Mouse (Mus musculus): ENCODE measurements around the gene Slc7a8. TPM values are rescaled to one million over a fixed set of nuclear protein-coding genes. Genes with fewer than 3 reads are reported as not detected.
"Not testable (repeated sequence)": the region's sequence is repeated elsewhere in the genome, so short reads cannot be mapped to it uniquely, and the experiment has no call there.

Slc7a8 gene
- polyA plus RNA-seq, 1 experiment from 2014 or later = 1.2 TPM

DNA sequence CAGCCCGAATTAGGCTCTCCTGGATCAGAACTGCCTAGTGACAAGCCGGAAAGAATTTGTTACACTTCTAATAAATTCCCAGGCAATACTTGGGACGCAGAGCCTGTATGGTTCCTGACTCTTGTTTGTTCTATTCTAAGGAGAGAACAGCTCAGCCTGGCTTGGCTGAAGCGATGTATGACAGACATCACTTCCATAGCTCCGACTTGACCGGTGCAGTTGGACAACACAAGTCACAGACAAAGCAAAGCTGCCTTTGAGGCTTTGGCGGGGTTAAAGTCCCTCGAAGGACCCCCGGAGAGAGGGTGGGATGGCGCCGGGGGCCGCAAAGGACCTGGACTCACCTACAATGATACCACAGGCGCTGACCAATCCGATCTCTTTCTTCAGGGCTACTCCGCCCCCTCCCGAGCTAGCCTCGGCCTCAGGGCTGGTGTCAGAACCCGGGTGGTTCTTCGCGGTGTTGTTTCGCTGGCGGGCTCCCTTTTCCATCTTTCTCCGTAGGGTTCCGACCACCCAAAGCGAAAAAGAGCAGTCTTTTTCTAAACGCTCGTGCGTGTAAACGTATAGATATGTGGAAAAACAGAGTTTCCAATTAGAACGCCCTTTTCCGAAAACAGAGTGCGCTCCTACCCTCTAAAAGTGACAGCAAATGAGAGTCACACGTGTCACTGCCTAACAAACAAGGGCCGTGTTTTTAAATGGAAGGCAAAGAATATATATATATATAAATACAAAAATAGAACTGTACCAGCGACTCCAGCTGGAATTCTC, 723 bp downstream of the Slc7a8 start:
- no peak for DNase-seq (ENCODE audit: low spot score)

DNA sequence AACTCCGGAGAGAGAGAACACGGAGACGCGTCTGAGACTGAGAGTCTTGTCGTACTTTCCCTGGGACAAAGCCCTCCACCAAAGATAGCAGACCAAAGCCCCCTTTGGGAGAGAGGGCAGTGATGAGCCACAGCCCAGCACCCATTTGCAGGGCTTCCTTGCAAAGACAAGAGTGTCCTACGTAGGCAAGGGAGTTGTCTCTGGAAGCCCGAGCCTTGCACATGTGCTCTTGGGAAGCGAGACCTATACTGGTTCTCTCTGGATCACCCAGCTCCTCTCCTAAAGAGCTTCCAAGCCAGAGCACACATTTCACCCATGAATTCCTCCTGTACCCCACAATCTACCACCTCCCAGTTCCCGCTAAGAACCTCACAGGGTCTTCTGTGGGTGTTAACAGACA, 1.7 kb downstream of the Slc7a8 start:
- no peak for DNase-seq (ENCODE audit: low spot score)

DNA sequence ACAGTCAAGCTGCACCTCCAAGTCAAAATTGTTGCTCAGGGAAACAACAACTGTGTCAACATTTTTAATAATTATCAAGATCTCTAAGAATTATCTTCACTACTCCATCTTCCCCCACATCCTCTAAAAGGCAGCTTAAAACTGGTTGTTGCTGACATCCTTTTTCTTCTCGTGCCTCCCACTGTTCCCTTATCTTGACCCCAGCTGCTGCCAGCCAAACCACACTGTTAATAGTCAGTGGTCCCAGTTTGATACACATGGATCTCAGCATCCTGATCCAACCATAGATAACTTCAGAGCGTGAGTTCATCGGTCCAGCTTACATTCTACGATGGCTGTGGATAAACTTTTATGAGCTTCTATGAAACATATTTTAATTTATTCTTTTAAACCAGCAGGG, 3.9 kb downstream of the Slc7a8 start:
- DNase-seq (ENCODE audit: low spot score) = no peak

DNA sequence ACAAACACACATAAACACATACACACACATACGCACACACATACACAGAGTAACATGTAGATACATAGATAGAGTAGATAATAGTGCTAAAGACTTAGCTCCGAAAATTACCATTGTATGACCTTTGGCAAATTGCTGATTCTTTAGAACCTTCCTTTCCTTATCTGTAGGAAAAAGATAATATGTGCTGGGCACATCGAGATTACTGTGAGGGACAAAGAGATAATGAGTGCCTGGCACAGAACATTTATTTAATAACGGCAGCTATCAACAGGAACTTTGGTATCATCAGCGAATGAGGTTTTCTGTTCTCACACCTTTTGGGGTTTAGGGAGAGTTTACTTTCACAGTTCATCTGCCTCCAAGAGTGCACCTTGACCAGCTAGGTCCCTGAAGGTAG, 5.0 kb downstream of the Slc7a8 start:
- no peak for DNase-seq (ENCODE audit: low spot score)

DNA sequence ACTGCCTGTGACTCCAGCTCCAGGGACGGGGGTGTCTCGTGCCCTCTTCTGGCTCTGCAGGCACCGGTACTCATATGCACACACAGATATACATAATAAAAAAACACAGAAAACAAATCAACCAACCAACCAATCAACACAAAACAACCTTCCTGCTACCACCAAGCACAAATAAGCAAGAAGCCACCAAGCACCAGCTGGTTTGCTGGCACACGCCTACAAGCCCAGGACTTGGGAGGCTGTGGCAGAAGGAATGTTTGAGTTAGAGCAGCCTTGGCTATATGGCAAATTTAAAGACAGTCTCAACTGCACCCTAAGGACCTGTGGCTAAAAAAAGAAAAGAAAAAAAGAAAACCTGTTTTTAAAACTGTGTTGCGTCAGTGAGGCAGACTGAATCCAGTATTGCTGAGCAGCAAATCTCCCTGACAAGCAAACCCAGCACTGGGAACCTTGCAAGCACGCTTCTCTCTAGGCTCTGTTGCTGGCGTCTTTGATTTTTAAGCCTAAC, 6.2 kb downstream of the Slc7a8 start:
- no peak for DNase-seq (ENCODE audit: low spot score)

DNA sequence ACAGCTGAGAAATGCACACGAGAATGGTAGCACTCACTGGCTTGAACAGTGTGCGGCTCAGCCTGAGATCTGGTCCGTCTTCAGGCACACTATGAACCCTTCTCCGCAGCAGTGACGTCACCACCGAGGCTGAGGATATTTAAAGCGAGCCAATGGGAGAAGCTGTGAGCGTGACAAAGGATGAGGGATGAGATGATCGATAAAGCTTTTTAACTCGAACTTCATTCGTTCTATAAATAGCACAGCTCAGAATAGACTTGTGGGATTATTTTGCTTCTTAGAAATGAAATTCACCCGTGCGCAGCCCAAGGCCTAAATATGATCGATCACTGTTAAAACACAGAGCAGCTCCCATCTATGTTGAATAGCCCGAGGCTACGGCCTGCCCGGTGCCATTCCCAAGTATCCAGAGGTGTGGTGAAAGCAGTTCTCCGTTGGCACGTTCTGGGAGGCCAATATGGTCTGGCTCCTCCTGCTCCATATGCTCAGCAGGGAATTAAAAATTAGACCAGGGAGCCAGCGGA, 9.4 kb downstream of the Slc7a8 start:
- DNase-seq (ENCODE audit: low spot score) = no peak

DNA sequence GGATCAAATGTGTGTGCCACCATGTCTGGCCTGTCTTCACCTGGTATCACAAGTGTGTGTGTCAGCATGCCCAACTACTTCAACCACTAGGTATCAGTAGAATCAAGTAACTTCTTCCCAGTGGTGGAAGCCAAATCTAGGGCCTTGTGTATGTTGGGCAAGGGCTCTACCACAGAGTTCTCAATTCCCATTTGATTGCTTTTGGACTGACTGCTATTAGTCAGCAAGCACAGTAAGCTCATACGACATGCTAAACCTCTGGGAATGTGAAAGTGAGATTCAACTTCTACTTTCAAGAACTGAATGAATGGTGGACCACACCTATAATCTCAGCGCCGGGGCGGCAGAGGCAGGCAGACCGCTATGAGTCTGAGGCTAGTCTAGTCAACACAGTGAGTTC, 11.4 kb downstream of the Slc7a8 start:
- no peak for DNase-seq (ENCODE audit: low spot score)

DNA sequence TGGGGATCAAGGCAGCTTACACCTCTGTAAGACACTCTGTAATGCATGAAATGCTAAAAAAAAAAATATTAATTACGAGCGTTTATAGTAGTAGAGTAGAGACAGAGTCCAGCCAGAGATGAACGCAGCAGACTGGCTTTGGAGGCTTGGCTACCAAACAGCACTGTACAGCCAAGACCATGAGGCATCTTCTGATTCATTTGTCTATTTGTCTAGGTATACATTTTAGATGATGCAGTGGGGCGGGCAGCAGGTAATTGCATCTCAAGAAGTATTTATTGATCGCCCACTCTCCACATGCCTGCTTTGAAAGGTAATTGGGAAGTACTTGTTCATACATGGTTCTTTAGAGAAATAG, 12.7 kb downstream of the Slc7a8 start:
- DNase-seq (ENCODE audit: low spot score) = no peak

DNA sequence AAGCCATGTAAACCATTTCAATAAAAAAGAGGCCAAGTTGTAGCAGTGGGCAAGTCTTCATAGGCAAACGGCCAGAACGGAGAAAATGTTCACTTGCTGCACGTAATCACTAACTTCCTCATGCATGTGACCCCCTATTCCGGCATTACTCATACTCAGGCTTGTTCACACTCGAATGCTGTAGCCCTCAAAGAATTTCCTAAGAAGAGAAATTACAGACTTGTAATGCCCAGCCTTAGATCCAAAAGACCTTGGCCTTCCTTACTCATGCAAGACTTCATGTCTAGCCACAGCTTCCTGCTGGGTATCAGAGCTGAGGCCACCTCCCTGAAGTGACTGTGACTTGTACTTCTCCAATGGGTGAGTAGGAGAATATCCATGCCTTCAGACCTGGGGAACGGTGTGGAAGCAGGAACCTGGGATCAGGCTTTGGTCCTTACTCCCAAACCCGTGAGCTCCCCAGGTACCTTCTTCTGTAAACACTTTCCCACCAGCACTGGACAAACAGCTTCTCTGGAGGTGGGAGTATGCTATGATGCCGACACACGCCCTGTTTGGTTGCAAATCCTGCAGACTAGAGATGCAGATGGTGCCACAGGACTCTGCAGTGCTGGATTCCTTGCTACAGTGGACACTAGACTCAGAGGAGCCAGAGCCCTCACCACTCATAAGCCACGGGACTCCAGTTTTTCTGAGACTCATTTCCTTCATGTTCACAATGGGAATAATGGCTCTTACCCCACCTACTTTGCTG, 13.3 kb downstream of the Slc7a8 start:
- DNase-seq (ENCODE audit: low spot score) = no peak

DNA sequence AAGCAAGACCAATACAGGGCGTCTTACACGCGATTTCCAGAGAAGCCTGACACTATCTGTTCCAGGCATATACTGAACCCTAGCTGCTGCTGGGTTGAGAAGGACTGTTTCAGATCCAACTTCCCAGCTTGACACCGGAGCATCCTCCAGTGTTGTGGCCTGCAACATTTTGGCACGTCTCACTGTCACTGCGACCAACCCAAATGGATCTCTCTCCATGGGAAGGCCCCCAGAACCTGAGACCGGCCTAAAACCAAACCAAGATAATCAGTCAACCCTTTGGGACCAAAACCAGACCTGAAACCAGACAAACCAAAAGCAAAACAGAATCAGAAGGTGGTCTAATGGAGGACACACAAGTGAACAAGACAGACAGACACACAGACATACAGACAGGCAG, 14.8 kb downstream of the Slc7a8 start:
- DNase-seq (ENCODE audit: low spot score) = not testable (repeated sequence)

DNA sequence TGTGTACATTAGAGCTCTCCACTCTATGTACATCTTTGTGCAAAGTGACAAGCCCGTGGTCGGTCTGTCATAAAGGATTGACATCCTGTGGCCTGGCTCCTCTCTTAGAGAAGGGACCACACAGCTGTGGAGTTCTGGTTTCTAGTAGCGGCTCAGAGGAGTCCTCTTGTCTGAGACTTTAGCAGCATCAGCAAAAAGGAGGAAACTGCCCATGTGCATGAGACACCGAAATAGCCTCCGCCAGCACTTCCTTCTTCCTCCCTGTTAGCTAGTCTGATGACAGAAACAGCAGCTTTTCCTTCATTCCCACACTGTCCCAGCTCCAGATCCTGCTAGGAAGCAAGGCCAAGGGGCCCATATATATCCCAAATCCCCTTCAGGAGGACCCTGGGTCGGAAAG, 25.4 kb downstream of the Slc7a8 start:
- no peak for DNase-seq (ENCODE audit: low spot score)

DNA sequence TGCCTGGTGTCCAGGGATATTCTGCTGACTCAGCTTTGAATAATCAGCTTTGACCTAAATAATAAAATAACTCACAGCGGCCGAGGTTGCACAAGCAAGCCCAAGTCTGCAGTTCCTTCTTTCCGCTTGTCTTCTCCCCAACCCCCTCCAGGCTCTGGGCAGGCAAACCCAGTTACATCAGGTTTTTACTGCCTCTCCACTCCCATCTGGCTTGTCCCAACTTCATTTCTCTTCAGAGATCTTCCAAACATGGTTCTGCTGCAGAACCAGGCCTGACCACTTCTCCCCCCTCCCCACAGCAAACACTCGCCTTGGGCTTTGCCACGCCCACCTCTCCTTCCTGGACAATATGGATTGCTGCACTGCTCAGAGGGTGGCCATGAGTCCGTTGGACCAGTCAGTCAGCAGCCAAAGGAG, 27.1 kb downstream of the Slc7a8 start:
- DNase-seq (ENCODE audit: low spot score) = no peak

DNA sequence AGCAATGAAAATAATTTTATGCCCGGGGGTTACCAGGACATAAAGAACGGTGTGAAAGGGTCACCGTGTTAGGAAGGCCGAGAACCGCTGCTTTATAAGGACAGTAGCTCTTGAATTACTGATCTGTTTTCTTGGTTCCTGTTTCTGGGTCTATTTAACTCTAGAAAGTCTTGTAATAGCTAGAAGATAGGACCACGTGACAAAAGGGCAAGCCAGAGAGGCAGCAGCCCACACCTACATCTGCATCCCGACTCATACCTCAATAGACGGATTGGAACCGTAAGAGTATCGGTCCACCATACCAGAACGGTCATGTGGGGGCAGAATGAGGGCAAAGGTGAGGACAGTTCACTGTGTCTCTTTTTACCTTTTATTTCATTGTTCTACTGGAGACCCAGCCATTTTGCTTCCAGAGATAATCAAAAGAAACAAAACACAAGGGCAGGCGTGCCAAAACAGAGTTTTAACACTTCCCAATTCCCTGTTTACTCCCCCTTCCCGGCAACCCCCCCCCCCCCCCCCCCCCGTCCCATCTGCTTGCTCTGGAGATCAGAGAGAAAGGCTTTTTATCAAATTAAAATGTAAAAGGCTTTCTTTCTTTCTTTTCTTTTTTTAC, 27.7 kb downstream of the Slc7a8 start:
- DNase-seq (ENCODE audit: low spot score) = no peak

DNA sequence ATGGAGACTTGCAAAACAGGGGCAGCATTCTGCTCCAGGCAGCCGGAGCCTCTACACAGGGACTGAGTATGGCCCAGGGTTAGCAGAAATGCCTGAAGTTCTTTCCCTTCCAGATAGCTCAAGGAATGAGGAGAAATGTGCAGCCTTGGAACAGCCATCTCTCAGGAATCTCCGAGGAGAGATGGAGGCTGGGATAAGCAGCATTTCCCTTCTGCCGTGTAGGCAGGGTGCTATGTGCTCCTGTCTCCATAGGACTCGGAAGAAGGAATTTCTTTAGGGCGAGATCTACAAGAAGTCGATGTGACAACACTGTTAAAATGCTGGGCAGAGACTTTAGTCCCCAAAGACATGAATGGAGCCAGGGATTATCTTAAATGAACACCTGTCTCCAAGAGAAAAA, 28.8 kb downstream of the Slc7a8 start:
- DNase-seq (ENCODE audit: low spot score) = no peak

DNA sequence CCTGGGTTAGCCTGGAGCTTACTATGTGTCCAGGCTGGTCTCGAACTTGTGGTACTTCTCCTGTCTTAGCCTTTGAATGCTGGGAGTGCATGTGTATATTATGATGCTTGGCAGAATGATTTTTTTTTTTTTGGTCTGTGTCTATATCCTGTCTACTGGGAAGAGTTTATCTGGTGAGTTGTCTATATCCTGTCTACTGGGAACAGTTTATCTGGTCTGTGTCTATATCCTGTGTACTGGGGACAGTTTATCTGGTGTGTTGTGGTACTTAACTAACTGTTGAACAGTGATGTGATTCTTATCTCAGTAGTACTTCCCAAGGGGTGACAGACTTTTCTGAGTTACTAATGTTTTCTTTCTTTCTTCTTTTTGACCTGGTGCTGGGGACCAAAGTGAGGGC, 30.0 kb downstream of the Slc7a8 start:
- DNase-seq (ENCODE audit: low spot score) = no peak

DNA sequence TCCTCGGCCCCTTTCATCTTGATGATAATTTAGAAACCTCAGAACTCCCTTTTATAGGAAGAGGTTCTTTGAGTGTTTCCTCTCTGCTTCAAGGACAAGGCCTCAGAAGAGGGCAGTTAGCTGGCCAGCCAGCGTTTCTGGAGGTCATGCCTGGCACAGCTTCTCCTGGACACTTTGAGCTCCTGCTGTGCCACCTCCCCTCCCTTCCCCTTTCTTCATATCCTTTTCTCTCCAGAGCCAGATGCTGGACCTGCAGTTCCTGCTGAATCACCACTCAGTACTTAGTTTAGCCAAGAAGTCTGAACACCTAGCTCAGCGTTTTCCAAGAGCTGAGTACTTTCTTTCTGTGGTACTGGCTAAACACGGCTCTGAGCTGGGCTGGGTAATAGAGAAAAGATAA, 32.5 kb downstream of the Slc7a8 start:
- no peak for DNase-seq (ENCODE audit: low spot score)

DNA sequence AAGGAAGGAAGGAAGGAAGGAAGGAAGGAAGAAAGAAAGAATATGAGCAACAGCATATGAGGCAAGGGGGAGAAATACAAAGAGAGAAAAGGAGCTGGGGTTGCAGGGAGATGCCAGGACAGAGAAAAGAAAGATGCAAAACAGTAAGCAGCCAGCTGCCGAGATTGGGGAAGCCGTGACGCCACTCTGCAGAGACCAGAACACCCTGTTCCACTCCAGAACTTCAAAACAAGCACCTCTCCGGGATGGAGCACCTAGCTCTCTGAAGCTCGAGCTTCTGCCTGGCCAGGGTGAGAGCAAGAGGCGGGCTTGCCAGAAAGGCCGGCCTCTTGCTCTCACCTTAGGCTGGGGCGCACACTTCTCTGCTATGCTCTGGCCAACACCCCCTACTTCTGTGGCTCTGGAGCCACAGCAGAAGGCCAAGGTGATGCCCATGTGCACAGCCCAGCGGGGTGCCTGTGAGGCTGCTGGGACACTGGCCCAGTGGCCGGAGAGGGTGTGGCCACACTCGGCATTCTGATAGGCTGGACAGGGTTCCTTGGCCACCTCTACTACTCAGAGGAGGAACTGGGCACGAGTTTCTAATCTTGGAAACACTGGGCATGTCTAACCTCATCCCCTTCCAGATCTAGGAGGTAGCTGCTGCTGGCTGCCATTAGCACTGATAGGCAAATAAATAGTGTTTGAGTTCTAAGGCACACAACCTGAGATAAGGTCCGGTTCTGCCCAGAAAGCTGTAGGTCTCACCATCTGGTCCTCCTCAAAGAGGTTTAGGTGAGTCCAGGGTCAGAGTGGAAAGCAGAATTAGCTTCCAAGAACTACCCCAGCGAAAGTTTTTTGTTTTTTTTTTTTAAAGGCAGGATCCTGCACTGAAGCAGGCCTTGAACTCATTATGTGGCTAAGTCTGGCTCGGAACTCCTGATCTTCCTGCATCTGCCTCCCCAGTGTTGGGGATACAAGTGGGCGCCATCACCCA, 33.5 kb downstream of the Slc7a8 start:
- DNase-seq (ENCODE audit: low spot score) = no peak

DNA sequence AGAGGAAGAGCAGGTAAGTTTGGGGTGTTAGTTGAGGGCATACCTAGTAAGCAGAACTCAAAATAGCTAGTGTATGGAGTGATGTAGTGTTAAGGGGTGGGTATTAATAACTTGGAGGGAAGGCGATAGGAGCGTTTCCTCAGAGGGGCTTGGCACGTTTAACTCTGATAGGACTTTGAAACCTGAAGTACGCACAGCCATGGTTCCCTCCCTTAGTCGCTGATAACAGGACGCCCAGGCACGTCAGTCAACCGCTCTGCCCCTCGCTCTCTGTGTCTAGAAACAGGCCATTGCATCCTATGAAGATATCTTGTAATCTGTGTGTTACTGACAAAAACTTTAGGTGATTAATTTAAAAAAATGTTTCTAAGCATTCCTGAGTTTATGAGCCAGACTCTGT, 35.7 kb downstream of the Slc7a8 start:
- DNase-seq (ENCODE audit: low spot score) = no peak

DNA sequence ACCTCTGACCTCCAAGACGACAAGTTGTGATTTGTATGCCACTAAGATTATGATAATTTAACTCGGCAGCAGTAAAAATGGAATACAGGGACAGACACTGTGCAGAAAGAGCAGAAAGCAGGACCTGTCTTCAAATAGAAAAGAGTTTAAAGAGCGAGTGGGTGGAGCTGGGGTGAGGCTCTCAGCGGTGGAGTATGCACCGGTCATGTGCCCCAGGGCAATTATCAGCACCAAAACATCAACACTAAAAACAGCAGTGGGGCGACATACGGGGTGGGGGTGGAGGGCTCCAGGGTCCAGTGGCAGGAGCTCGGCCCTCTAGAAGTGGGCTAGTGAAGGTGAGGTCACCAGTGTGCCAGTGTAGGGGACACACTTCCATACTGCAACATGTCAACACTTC, 37.3 kb downstream of the Slc7a8 start:
- DNase-seq (ENCODE audit: low spot score) = no peak

DNA sequence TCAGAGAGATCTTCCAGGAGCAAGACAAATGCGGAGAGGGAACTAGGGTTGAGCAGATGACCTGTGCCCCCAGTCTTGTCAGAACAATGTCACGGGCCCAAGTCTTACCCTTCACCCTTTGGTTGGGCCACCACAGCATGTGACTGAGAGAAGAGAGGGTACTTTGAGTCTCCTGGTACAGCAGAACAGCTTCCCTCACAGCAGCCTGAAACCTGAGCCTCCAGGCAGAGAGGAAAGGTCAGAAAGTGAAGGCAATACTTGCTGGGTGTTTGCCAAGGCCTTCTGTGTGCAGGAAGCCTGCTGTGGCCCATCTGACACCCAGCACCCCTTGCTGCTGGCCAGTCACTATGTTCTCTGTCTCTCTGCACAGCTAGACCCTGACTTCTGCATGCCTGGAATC, 39.4 kb downstream of the Slc7a8 start:
- DNase-seq (ENCODE audit: low spot score) = no peak

DNA sequence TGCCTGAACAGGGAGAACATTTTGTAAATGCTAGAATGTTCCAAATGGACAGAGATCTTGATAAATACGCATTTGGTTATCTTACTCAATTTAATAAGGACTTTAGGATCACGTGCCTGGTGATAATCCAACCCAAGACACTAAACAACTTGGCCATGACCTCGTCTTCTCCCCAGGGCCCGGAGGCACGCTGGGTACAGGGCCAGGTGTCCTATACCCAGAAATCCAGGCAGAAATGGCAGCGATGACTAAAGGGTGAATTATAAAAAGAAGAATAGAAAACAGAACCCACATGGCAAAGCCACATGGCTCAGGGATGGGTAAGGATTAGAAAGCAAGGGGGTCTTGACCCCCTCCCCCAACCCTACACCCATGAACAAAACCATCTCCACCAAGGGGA, 40.0 kb downstream of the Slc7a8 start:
- no peak for DNase-seq (ENCODE audit: low spot score)
